Mouse (Mus musculus) v-Abl transformed pro-B cells (cell line): ENCODE measurements around the gene Aen.

Experiments used
- in situ Hi-C, 2 experiments: fragments of 400-800 bp; cut with MboI; formaldehyde crosslinking; loops; one replicate each; pipeline ENCODE4 v1.15.1; 2025; ENCODE audit not compliant: unreplicated experiment in 2 of 2

The Aen gene

GRCm38 (mm10) chr7:78887431-78887842, 8.2 kb upstream of the Aen start:
- in situ Hi-C loops, result loop anchor here in 1 of 2 experiments (25.0 kb wide), 1 partner anchor 225 kb away; no protein-coding TSS in a partner anchor

GRCm38 (mm10) chr7:78890641-78891040, 5.0 kb upstream of the Aen start:
- in situ Hi-C loops, result loop anchor here (5.0 to 25.0 kb wide), 3 partner anchors 46 to 228 kb away; partner anchors contain the start of gene Det1 (in 1 of the 2)

GRCm38 (mm10) chr7:78893917-78894316, 1.7 kb upstream of the Aen start:
- in situ Hi-C loops, result loop anchor here (5.0 to 25.0 kb wide), 3 partner anchors 49 to 232 kb away; partner anchors contain the start of gene Det1 (in 1 of the 2)

- in situ Hi-C loops, result loop anchor here in 1 of 2 experiments (10.0 to 25.0 kb wide), 2 partner anchors 50 to 233 kb away; partner anchors contain the start of gene Det1
Measured at GRCm38 (mm10) chr7:78895021-78895652, 517 bp upstream of the Aen start.

- in situ Hi-C loops, result loop anchor here in 1 of 2 experiments (10.0 to 25.0 kb wide), 2 partner anchors 53 to 235 kb away; partner anchors contain the start of gene Det1
Measured at GRCm38 (mm10) chr7:78897567-78897966, 1.9 kb downstream of the Aen start.

- in situ Hi-C loops, result no loop called here
Measured at GRCm38 (mm10) chr7:78903174-78903870, 7.7 kb downstream of the Aen start.

- in situ Hi-C loops, result no loop called here
Measured at GRCm38 (mm10) chr7:78904175-78904574, 8.5 kb downstream of the Aen start.

GRCm38 (mm10) chr7:78909026-78909425, 13.4 kb downstream of the Aen start:
- in situ Hi-C loops, result no loop called here

GRCm38 (mm10) chr7:78910336-78911098, 14.9 kb downstream of the Aen start:
- in situ Hi-C loops, result no loop called here

- in situ Hi-C loops, result no loop called here
Measured at GRCm38 (mm10) chr7:78911209-78911608, 15.6 kb downstream of the Aen start.

GRCm38 (mm10) chr7:78912253-78912973, 16.8 kb downstream of the Aen start:
- in situ Hi-C loops, result no loop called here

- in situ Hi-C loops, result no loop called here
Measured at GRCm38 (mm10) chr7:78912974-78913474, 17.4 kb downstream of the Aen start, which contains the start of gene Isg20. TSS of gene Isg20 (plus strand) at chr7:78913424.

GRCm38 (mm10) chr7:78913649-78914544, 18.2 kb downstream of the Aen start:
- in situ Hi-C loops, result no loop called here

GRCm38 (mm10) chr7:78914545-78914845, 18.8 kb downstream of the Aen start:
- in situ Hi-C loops, result no loop called here

- in situ Hi-C loops, result no loop called here
Measured at GRCm38 (mm10) chr7:78914896-78915510, 19.3 kb downstream of the Aen start.

- in situ Hi-C loops, result no loop called here
Measured at GRCm38 (mm10) chr7:78918686-78919085, 23.0 kb downstream of the Aen start.

- in situ Hi-C loops, result loop anchor here (5.0 to 10.0 kb wide), 5 partner anchors 155 to 430 kb away; no protein-coding TSS in a partner anchor
Measured at GRCm38 (mm10) chr7:78922506-78922905, 26.9 kb downstream of the Aen start.

GRCm38 (mm10) chr7:78924300-78924699, 28.6 kb downstream of the Aen start:
- in situ Hi-C loops, result loop anchor here (5.0 to 10.0 kb wide), 5 partner anchors 153 to 428 kb away; no protein-coding TSS in a partner anchor

GRCm38 (mm10) chr7:78924796-78925195, 29.1 kb downstream of the Aen start:
- in situ Hi-C loops, result loop anchor here (5.0 to 25.0 kb wide), 6 partner anchors 153 to 663 kb away; no protein-coding TSS in a partner anchor
